Mouse (Mus musculus) left cerebral cortex, adult 18-20 months (tissue): ENCODE measurements at regions not wholly inside any gene's neighbourhood (a gene's known extent, or its start where the extent isn't known, plus 50 kb on each side); places are given as distances from the start of the nearest gene placed in this dataset.
"Not testable (repeated sequence)": the region's sequence is repeated elsewhere in the genome, so short reads cannot be mapped to it uniquely, and the experiment has no call there.

ENCODE experiments used
- DNase-seq, 2 experiments: peaks; one replicate each; pipeline ENCODE4 v3.0.0; 2021 to 2022; ENCODE audit warnings: low spot score in 2 of 2, mixed read lengths in 1 of 2

DNA sequence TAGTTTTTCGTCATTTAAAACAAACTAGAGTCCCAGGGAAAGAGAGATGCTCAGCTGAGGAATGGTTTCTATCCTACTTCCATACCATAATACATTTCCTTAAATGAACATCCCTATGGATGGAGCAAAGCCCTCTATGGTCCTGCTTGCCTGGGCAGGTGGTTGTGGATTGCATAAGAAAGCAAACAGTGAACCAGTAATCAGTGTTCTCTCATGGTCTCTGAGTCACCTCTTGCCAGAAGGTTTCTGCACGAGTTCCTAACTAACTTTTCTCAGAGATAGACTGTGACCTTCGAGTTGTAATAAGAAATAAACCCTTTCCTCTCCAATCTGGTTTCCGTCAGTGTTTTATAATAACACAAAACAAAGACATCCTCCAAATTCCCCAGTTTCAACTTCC is 62.9 kb upstream of the Bet1 start:
- no peak for DNase-seq

DNA sequence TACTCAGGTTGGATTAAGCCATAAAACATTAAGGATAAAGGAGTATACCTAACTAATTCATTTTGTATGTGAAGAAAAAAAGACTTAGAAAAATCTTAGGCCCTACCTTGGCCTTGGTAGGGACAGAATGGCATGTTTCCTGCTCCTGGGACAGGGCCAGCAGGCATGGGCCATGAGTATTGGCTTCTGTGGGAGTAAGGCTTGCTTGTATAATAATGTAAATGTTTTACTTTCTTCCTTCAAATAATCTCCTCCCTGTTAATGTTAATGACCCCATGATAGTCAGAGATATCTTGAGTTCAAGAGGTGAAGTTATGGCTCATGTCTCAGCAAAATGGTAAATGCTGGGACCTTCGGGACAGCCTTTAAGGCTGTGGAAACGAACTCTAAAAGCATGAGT is 71.5 kb upstream of the Bet1 start:
- DNase-seq = no peak

DNA sequence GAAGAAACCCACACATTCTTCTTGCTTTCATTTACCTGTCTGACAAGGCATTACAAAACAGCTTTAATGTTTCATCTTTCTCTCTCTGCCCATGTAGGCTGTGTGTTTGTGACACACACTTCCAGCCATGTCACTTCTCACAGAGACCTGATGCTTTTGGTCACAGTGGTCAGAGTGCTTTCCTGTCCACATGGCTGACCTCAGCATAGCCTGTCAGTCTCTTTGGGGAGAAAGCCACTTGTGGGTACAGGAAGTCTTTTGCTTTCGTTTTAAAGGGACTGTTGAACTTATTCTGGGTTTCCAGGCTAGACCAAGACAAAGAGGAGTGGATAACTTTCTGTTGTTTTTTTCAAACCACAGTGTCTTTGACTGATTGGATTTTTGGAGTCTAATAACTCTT is 77.0 kb upstream of the Bet1 start:
- no peak for DNase-seq

DNA sequence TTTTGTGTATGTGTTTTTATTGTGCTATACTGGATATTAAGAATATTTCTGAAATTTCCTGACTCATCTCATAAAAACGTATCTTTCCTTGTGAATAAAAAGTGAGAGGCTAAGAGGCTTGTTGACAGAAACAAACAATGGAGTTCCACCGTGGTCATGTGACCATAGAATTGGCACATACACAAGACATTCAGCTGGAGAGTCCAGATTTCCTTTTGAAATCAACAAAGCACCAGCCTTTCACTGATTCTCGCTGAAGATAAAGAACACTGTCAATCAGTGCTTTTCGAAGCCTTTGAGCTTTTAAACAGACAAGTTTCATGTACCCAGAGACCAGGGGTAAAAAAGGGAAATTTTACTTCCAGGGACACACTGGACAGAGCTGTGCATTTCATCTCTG is 80.3 kb upstream of the Bet1 start:
- DNase-seq = no peak

DNA sequence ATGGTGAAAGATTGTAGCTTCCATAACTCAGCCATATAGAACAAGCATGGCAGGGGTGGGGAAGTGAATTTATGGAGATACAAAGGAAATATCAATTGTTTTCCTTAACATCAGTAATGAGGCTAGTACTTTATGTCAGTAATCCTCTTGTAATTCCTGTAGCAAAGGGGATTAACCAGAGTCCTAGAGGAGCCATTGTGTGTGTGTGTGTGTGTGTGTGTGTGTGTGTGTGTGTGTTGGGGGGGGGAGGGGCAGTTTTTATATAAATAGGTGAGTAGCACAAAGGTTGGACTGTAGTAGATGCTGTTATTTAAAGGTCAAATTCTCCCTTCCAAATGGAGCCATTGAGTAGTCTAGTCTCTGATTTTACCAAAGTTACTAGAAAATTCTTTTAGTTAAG is 81.0 kb upstream of the Bet1 start:
- no peak for DNase-seq

DNA sequence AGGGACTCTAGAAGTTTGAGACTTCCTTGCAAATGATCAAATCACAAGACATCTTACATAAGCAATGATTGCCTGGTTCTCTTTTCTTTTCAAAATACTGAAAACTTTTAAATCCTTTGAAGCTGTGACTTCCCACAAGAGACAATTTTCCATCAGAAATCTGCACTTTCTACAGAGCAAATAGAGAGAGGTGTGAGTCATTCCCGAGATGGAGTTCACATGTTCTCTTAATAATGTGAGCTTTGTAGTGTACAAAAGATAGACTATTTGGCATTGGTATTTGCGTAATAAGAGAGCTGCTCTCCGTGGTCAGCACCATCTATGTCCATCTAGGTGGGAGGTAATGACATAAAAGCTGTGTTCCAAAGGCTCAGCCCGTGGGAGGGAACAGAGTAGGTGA is 84.8 kb upstream of the Bet1 start:
- peak in 1 of 2 experiments; percentile 3 for DNase-seq

DNA sequence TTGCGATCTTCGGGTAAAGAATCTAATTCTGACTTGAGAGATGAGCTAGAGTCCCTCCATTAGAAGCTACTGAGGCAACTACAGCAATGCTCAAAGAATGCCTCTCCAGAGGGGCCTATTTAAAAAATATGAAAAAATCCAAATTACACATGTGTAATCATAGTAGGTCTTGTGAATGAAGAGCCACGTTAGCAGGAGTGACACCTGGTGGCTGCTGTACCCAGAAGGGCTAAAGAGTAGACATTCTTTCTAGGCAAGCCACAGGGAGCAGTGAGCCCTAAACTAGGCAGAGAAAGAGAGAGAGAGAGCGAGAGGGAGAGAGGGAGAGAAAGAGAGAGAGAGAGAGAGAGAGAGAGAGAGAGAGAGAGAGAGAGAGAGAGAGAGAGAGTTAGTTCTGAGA is 100.9 kb upstream of the Bet1 start:
- no peak for DNase-seq

DNA sequence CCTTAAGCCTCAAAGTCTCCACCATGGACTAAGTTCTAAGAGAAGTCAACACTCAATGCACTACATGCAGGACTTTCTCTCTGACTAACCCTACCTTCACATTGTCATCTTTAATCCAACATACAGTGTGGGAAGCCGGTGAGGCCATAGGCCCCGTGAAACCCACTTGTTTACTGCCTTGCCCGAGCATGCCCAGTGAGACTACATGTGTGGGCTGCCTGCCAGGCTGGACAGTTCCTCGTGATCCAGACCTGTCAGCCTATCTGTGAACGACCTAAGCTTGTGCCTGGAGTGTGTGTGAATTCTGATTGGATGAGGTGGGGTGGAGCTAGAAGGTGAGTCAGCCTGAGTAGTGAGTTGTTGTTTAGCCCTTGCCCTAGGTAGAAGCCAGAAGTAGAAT is 104.2 kb upstream of the Bet1 start:
- DNase-seq = not testable (repeated sequence)

DNA sequence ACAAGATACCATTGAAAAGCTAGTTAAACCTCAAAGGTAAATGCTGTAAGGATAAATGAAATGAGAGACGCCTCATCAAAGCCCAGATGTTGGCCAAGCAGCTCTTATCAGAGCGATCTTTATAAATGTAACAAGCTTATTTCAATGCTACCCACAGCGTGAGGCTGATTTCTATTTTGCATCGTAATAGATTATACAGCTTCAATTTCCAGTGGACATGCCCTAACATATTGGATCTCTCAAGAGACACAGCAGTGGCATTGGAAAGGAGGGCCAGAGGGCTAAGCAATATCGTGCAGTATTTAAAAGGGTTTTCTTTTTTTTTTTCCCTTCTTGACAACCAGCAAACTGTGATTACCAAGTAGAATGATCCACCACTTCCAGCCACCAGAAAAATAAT is 106.5 kb upstream of the Bet1 start:
- DNase-seq = no peak

DNA sequence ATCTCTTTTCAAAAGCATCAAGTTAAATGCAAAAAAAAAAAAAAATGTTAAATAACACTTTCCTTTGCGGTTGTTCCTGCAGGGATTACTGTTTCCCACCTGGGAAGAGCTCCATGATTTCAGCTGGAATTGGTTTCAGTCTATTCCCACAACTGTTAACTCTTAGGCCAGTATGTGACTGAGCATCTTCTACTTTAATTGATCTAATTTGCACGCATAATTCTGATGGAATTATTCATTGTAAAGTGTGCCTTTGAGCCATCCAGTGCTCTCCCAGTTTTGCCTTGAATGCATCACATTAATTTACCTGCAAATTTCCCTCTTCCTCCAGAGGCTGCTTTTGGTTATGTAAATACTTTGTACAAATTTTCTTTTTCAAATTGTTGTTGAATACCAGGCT is 114.4 kb upstream of the Bet1 start:
- DNase-seq = no peak

DNA sequence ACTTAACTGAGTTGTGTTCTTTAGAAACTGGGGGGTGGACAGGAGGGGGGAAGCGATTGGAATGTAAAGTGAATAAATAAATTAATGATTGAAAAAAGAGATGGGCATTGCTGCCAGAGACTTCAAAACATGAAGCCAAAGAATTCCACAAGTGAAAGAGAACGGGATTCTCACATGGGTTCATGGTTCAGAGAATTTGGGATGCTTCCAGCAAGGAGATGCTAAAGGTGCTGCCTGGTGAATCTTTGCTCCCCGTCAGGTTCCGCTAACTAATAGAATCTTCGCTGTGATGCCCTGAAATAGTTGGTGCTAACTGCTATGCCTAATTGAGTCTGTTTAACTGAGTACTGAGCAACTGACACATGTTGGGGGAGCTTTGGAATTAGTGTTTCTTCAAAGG is 118.9 kb upstream of the Bet1 start:
- DNase-seq = no peak

DNA sequence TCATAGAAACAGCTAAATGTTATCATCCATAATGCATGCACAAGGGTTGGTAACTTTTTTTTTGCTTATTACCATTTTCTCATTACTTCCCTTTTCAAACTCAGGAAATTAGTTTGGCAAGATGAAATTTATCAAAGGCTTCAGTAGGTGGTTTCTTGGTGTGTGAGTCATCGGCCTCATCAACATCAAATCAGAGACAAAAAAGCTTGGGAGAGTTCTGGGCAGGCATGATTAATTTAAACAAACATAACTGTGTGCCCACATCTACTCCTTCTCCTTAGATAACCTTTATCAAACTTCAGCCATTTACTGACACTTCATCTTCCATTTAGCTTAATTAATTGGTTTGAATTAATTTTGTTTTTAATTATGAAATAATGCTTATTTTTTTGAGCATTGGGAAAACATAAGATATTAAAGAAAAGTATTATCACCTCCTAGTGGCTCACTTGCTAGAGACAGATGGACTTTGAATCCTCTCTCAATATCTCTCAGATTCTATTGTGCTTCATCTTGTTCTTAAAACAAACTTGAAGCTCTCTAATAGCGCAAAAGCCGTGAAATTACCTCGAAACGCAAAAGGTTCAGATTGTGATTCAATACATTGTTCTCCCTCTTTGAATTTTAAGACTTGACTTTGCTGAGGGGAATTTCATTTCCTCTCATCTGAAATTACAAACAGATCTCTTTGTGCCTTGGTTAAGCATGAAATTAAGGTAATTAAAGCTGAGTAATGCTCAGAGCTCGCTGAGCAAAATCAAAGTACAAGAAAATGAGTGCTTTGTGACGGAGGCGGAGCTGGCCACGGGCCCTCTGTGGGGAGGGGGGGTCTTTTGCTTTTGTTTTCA is 158.7 kb upstream of the Bet1 start:
- DNase-seq = no peak

DNA sequence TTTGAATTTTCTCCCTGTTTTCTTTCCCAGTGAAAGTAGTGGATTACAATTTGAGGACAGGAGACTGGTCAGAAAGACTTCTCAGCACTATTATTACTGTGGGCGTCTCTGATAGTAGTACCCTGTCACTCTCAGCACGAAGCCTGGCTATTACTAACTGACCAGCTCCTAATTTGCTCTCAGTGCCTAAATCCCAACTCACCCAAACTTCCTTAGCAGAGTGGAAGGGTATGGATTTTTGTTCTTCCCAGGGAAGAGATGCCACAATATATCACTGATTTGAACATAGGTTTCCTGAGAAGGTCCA is 159.3 kb upstream of the Bet1 start:
- no peak for DNase-seq

DNA sequence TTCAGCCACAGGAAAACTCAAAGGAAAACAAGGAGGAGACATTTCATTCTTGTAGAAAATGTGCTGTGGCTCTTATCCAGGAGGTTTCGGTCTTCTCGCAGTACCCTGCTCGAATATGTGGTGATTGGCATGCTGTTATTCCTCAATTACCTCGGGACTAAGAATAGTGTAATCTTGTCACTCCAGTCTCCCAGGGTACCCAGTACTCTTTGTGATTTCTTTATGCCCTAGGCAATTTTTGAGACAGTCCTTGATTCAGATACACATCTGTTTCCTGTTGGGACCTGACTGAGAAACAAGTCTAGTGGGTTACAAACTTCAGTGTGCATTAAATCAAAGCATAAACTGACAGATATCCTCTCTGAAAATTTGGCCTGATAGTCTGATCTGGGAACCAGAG is 189.8 kb upstream of the Bet1 start:
- no peak for DNase-seq

DNA sequence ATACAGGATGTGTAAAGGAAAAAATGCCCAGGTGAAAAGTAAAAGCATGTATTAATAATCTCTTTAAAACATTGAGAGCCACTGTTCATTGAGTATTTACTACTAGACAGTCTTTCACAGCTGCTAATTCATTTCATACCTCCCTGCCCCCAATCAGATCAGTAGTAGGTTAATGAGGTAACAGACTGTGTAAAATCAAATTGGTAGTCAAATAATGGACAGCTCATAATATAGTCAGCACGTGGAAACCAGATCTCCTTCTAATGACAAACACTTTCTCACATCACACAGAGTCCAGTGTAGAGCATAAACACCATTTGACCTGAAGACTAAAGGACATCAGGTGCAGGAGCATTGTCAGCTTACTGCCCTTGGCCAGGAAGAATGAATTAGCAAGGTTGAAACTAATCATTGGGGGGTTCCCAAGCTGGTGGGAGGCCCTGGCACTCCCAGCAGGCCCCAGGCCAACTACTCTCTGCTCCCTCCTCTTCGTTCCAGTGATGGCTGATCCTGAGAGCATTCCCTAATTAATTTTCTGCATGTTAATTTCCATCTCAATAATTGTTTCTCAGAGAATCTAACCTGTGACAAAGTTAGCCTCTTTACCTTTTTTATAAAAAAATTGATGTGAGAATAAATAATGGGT is 190.6 kb upstream of the Bet1 start:
- DNase-seq = no peak

DNA sequence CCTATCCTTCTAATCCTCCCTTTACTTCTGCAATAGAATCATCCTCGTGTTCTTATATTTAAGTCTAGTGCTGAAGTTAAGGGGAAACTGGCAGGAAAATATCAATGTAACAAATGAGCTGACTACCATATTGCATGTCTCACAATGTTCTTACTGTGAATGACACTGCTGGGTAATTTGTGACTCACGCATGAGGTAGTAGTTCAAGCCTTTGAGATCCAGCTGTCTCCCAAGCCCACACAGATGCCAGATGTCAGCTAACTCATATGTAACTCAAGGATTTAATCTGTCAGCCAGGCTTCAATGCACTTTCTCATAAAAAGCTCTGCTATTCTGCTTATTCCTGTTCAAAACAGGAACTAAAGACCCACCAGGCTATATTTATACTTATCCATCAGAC is 204.6 kb upstream of the Bet1 start:
- no peak for DNase-seq

DNA sequence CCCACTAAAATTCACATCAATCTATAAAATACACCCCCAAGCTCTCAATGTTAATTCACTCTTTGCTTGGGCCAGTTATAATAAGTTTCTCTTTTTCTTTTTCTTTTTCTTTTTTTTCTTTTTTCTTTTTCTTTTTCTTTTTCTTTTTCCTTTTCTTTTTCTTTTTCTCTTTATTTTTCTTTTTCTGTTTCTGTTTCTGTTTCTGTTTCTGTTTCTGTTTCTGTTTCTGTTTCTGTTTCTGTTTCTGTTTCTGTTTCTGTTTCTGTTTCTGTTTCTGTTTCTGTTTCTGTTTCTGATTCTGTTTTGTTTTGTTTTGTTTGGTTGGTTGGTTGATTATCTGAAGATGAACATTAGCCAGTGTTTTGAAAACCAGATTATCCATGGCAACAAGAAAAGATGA is 201.2 kb upstream of the Col1a2 start:
- not testable (repeated sequence) for DNase-seq

DNA sequence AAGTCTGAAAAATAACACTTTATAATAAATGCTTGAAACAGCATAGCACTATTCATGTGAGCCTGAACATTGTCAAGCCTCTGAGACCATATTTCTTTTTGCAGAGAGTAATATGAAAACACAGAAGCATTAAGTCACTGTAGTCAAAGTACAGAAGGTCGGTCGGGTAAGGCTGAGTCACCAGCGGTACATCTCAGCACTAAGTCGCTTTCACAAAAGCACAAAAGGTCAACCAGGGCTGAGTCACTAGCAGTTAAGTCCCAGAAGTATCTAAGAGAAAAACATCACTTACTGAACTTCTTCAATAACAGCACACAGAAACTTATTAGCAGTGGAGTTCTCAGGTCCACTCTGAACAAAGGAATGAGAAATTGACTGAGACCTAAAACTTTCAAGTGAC is 154.7 kb upstream of the Col1a2 start:
- no peak for DNase-seq

DNA sequence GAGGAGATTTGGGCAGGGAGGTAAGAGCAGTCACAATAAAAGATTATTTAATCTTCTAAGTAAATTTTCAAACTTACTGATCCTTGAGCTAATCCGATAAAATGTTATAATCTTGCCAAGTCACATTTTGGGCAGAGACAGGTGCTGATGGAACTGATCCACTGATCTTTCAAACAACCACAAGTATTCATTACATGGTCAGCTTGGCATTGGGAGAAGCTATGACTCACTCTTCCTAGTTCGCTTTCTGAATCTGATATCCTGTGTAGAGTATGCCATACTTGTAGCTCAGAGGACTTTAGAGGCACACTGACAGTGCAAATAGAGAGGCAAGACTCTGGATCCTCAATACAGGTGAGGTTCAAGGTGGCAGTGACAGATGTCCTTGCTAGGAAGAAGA is 142.4 kb upstream of the Col1a2 start:
- DNase-seq = no peak

DNA sequence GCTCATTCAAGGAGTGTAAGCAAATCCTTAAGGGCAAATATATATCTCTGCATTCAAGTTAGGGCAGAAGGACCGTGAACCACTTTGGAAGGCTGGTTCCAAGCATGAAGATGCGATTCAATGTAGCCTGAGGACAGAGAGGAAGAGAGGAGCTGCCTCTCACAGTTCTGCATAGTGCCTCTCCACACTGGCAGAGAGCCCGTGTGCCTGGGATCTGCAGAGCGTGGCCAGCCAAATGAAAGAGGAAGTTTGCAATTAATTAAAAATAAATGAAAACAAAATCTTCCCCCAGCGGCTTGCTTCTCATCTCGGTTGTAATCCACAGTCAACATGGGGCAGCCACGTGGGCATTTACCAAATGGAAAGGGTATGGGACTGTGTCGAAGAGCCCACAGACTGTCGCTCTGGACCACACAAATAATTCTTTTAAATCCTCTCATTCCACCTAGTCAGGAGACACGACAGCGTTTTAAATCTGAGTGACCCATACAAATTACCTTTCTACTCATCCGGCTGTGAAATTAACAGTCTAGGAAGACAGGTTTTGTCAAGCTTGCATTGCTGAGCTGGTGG is 129.1 kb upstream of the Col1a2 start:
- DNase-seq = no peak

DNA sequence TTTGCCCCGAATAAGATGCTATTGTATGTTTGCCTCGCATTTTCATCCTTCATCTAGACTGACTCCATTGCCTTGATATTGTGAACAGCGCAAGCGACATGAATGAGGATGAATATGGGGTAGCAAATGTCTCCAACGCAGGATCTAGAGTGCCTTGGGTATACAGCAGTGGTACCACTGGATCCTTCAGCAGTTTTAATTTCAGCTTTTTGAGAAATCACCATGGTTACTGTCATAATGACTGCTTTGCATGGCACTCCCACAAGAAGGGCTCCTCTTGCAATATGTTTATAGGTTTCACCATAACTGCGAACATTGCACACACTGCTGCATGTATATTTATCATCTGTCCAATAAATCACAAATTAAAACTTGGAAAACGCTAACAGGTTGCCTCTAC is 107.8 kb upstream of the Col1a2 start:
- DNase-seq = no peak

DNA sequence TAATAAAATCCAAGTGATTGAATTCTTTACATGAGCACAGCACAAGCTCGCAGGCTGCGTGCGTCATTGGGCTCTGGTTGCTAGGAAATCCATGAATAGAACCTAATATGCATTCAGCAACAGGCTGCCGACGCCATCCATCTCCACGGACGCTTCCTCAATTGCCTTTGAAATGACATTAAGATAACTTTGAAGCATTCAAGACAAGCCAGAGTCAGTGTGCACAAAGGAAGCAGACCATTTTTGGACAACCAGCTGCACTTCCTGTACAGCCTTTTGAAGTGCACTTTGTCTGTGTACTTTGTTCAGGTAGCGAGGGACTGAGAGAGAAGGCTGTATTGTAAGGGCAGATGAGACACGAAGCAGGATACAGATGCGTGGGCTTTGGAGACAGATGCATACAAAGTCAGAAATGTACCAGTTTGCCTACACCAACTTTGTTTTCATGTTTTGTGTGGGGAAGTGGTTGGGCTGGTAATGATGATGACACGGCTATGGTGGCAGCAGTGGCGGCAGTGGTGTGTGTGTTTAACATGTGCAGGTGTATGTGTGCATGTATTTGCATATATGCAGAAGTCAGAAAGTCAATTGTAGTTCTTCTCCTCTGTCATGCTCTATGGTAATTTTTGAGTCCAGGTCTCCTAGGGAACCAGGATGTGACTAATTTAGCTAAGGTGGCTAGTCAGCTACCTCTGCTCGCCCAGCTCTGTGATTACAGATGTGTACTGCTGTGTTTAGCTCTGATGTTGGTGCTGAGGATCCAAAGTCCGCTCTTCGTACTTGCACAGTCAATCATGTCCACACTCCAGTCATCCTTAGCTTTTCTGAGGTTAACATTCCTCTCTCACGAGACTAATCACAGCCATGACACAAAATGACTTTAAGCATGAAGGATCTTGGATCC is 106.7 kb upstream of the Col1a2 start:
- peak; percentile 20 to 41 for DNase-seq
